Mouse (Mus musculus) common myeloid progenitor, adult 5-6 weeks (primary cell): ENCODE measurements at regions not wholly inside any gene's neighbourhood (a gene's known extent, or its start where the extent isn't known, plus 50 kb on each side); places are given as distances from the start of the nearest gene placed in this dataset.
A peak's percentile ranks its signal among the peaks of the same experiment; 100 is the strongest.

Experiments
- ATAC-seq: replicated peaks from 2 replicates; pipeline ENCODE4 v1.8.0; 2016; ENCODE audit warnings: low read depth, mild to moderate bottlenecking, moderate TSS enrichment, inconsistent platforms; ENCODE audit not compliant: poor library complexity, severe bottlenecking

DNA sequence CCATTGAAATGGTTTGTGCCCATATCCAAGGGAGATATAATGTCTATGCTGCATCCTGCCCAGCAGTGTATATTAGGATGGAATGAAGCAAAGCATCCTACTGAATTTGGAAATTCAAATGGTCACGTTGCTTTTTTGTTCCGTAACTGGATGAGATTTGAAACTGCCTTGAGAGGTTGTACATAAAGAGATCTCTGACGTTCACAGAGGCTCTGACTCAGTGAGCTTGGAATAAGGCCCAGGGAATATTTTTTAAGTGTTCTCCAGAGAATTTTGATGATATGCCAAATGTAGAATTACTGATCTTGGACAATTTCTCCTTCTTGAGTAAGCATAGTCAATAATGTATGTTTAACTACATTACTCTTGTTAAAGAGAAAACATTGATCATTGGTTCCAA is 104.2 kb downstream of the Aldh8a1 start:
- no peak for ATAC-seq

- ATAC-seq: no peak
Measured at GRCm38 (mm10) chr10:21482055-21482454, 105.0 kb downstream of the Aldh8a1 start.

- no peak for ATAC-seq
Measured at GRCm38 (mm10) chr10:21482659-21483058, 105.6 kb downstream of the Aldh8a1 start.

GRCm38 (mm10) chr10:21483373-21483772 is 106.3 kb downstream of the Aldh8a1 start:
- ATAC-seq: no peak

DNA sequence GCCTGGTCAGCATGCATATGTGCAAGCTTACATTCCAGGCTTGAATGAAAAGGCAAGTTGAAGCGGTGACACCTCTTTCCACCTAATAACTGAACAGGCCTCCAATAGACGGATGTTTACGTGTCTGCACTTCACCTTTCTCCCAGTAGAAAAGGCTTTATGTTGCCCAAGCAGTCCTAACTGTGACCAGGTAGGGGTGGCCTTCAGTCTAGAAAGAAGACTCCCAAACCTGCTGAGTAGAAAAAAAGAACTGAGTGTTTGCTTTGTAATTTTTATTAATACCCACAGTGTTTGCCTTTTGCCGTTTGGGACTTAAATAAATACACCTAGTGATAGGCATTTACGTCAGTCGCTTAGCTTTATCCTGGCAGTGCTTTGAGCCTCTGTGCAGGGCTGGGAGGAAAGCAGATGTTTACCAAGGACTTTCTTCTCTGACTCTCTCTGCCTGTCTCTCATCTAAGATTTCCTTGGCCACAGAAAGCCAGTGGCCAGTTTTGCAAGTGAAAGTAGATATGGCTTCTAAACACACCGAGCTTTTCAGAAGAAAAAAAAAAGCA is 104.5 kb upstream of the 1700020N01Rik start:
- ATAC-seq: no peak

GRCm38 (mm10) chr10:21490910-21491309 is 102.0 kb upstream of the 1700020N01Rik start:
- no peak for ATAC-seq

- no peak for ATAC-seq
Measured at GRCm38 (mm10) chr10:21492254-21492894, 100.6 kb upstream of the 1700020N01Rik start.

GRCm38 (mm10) chr10:21494536-21494935 is 98.4 kb upstream of the 1700020N01Rik start:
- no peak for ATAC-seq

- no peak for ATAC-seq
Measured at GRCm38 (mm10) chr10:21497110-21497509, 95.8 kb upstream of the 1700020N01Rik start.

DNA sequence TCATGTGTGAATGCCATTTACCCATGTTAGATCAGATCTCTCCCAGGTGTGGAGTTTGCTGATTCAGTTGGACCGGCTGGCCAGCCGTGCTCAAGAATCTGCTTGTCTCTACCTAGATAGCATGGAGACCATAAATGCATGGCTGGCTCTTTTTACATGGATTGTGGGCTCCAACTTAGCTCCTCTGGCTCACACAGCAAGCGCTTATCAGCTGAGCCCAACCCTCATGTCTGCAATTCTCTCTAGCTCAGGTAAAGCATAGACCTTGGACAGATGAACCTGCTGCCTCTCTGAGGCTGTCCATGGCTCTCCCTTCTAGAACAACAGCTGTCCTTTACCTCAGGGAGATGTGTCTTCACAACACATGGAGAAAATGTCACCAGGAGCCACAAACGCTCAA is 94.8 kb upstream of the 1700020N01Rik start:
- ATAC-seq: no peak

- ATAC-seq: no peak
Measured at GRCm38 (mm10) chr10:21501658-21502057, 91.3 kb upstream of the 1700020N01Rik start.

DNA sequence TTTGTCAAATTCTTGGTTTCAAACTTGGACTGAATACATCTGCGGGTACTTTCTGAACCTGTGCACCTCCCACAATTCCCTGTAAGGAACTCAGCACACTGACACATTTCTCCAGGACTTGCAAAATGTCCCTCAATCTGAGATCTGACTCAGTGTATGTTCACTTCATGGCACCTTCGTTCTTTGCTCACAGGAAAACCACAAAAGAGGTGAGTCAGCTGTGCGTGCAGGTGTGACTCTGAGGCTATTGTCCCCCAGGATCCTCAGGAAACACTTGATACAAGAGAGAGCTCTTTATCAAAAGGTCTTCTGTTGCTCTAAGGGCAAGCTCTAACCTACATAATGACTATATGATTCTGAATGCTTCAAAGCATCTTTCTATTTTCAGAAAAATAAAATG is 88.5 kb upstream of the 1700020N01Rik start:
- no peak for ATAC-seq

GRCm38 (mm10) chr10:21511386-21511785 is 81.6 kb upstream of the 1700020N01Rik start:
- ATAC-seq: 0 out of 2 replicates have a peak, but pooled peaks have one; percentile 18

- ATAC-seq: no peak
Measured at GRCm38 (mm10) chr10:21512486-21512885, 80.5 kb upstream of the 1700020N01Rik start.

- ATAC-seq: no peak
Measured at GRCm38 (mm10) chr10:21517721-21518120, 75.2 kb upstream of the 1700020N01Rik start.

DNA sequence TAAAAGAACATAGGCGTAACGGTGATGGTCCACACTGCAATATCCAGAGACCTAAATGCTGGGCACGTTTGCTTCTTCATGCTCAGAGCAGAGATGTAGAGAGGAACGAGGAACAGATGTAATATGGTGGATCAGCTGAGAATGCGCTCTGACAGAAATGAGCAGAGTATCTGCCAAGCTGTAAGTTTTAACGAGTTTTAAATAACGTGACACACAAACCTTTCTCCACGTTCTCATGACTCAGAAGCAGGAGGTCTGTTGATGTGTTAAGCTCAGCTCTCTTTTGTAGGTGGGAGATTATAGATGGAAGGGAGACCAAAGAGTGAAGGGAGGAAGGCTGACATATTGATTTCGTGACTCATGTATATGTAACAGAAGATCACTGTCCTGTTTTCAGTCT is 72.1 kb upstream of the 1700020N01Rik start:
- no peak for ATAC-seq

- ATAC-seq: peak; percentile 69
Measured at GRCm38 (mm10) chr10:21525555-21525954, 67.4 kb upstream of the 1700020N01Rik start.

GRCm38 (mm10) chr10:21528396-21528795 is 64.5 kb upstream of the 1700020N01Rik start:
- no peak for ATAC-seq

GRCm38 (mm10) chr10:21529098-21529749 is 63.7 kb upstream of the 1700020N01Rik start:
- no peak for ATAC-seq

DNA sequence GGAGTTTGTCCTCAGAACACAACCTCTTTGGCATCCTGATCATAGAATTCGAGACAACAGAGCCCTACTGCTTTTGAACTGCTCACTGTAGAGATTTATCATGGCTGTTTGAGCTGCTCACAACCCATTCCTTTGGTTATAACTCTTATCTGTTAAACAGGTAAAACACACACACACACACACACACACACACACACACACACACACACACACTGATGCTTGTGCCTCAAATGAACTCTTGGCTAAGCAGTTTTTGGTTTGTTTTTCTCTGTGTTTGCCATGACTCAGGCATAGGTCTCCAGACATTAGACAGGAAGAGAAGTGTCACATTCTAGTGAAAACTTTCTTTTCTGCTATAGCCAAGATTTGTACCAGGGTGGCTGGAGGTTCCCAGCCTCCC is 60.8 kb upstream of the 1700020N01Rik start:
- no peak for ATAC-seq

GRCm38 (mm10) chr10:21535631-21536030 is 57.3 kb upstream of the 1700020N01Rik start:
- ATAC-seq: no peak

DNA sequence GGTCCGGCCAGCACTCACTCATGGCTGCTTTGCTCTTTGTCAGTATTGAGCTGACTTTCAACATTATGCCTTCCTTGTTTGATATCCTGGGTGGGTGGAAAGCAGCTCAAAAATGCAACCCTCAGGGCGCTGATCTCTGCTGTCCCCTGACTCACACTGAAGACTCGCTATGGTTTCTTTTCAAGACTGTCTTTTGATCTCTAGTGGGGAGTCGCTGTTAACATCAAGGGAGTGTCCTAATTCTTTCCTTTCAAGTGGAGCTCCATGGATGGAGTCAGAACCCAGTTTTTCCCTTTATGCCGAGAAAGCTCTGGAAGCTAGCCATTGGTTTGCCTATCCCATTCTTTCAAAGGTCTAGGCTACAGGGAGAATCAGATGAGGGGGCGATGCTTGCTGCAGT is 54.5 kb upstream of the 1700020N01Rik start:
- no peak for ATAC-seq
